Mouse (Mus musculus): Measurements from ENCODE around the gene Mgat3. TPM values are rescaled to one million over a fixed set of nuclear protein-coding genes. Genes with fewer than 3 reads are reported as not detected.

Gene Mgat3
- polyA plus RNA-seq (2017; shearing (Covaris generic)): not detected

DNA sequence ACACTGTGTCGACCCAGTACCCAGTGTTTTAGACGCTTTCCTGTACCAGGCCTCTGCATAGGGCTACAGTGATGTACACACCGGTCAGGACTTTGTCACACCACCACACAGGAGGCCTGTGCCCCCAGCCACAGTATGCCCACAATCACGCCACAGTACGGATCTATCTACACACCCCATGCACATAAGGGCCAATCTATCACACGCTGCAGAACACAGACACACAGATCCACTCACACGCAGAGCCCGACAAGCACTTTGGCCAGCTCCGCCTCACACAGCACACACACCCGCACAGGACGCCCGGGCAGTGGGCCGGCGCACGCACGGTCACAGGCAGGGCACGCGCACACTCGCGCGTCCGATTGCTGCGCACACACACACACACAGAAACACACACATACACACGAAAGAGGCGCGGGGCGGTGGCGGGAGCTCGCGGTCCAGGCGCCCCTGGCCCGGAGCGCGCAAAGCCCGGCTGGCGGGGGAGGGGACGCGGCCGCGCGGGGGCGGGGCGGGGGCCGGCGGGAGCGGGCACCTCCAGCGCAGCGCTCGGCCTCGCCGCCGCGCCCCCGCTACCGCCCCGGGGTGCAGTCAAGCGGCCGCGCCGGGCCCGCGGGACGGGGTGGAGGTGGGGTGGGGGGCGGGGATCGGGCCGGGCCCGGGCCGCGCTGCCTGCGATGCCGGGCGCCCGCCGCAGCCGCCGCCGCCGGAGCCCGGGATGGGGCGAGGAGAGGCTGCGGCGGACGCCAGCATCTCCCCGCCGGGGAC is at the start of gene Mgat3:
Gene Mgat3, plus strand, starts transcription at position 721 of the 771 bp plus-strand sequence.
- no peak for ATAC-seq

DNA sequence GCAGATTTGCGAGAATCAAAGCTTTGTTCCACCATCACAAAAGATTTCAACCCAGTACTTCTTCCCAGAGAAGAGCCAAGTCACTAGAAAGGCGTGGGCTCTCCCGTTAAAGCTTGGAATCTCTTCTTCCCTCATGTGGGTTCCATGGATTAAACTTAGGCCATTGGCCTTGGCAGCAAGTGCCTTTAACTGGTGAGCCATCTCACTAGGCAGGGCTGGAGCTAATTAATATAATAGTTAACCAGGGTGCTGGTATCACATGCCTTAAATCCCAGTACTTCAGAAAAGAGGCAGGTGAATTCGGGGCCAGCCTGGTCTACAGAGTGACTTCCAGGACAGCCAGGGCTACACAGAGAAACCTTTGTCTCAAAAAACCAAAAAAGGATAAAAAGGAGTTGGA is 48.9 kb upstream of the Mgat3 start:
- ATAC-seq: no peak

DNA sequence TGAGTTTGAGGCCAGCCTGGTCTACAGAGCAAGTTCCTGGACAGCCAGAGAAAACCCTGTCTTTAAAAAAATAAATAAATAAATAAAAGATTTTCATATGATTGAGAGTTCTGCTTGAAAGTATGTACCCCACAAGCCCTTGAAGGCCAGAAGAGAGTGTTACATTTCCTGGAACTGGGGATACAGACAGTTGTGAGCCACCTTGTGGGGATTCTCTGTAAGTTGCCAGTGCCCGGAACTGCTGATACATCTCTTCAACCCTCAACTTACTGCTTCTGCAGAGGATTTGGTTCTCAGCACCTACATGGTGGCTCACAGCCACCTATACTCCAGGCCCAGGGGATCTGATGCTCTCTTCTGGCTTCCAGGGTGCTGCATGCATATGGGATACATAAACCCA is 46.3 kb upstream of the Mgat3 start:
- no peak for ATAC-seq

DNA sequence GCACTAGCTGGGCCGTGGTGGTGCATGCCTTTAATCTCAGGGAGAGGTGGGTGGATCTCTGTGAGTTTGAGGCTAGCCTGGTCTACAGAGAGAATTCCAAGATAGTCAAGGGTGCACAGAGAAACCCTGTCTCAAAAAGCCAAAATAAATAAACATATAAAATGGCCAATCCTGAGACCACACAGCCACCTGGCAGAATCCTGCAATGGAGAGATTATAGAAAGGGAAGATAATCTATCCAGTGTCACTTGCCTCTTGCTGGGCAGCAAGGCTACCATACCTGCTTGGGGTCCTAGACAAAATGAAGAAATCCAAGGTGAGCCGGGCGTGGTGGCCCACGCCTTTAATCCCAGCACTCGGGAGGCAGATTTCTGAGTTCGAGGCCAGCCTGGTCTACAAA is 43.5 kb upstream of the Mgat3 start:
- no peak for ATAC-seq

GRCm38 (mm10) chr15:80130689-80131088 is 42.8 kb upstream of the Mgat3 start:
- no peak for ATAC-seq

- ATAC-seq: no peak
These were observed 42.1 kb upstream of the Mgat3 start for GRCm38 (mm10) chr15:80131421-80131820.

GRCm38 (mm10) chr15:80132452-80132851 is 41.1 kb upstream of the Mgat3 start:
- ATAC-seq: no peak

DNA sequence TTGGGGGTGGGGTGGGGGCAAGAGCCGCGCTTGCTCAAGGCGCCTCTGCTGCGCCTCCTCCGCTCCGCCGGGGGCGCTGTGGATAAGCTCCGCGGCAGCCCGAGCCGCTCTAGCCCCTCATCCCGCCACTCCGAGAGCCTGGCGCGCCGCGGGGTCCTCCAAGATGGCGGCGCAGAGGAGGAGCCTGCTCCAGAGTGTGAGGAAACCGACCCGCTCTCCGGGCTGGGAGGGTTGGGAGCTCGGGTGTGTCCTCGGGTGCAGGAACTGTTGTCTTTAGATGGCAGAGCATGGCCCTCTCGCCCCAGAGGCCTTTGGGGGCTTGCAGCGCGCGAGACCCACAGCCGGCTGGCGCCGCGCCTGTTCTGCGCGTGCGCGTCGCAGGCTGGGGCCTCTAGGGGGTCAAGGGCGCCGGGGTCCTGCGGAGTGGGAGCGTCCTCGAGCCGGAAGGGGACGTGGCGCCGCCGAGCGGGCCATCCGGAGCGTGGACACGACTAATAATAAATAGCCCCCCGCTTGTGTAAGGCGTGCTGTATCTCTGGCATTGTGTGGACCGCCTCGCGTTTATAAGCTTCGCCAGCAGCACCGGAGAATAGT is 40.4 kb upstream of the Mgat3 start, which contains the start of gene Tab1:
Gene Tab1, plus strand, starts transcription at position 135 of the 594 bp plus-strand sequence.
- ATAC-seq: peak; percentile 92

- ATAC-seq: peak; percentile 9
These were observed 39.7 kb upstream of the Mgat3 start for GRCm38 (mm10) chr15:80133682-80134449.

- no peak for ATAC-seq
These were observed 39.1 kb upstream of the Mgat3 start for GRCm38 (mm10) chr15:80134450-80134847.

DNA sequence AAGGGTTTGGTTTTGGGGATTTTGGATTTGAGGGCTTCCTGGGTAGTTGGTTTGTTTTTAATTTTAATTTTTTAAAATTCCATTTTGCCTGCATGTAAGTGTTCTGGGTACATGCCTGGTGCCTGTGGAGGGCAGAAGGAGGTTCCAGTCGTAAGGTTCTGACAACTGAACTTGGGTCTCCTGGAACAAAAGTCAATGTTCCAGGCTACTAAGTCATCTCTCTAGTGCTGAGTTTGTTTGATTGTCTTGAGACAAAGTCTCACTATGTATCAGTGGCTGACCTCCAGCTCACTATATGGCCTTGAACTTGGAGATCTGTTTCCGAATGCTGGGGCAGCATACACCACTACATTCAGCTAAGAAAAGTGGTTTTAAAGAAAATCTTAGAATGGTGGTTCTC is 38.0 kb upstream of the Mgat3 start:
- no peak for ATAC-seq

- ATAC-seq: no peak
These were observed 36.9 kb upstream of the Mgat3 start for GRCm38 (mm10) chr15:80136645-80137044.

DNA sequence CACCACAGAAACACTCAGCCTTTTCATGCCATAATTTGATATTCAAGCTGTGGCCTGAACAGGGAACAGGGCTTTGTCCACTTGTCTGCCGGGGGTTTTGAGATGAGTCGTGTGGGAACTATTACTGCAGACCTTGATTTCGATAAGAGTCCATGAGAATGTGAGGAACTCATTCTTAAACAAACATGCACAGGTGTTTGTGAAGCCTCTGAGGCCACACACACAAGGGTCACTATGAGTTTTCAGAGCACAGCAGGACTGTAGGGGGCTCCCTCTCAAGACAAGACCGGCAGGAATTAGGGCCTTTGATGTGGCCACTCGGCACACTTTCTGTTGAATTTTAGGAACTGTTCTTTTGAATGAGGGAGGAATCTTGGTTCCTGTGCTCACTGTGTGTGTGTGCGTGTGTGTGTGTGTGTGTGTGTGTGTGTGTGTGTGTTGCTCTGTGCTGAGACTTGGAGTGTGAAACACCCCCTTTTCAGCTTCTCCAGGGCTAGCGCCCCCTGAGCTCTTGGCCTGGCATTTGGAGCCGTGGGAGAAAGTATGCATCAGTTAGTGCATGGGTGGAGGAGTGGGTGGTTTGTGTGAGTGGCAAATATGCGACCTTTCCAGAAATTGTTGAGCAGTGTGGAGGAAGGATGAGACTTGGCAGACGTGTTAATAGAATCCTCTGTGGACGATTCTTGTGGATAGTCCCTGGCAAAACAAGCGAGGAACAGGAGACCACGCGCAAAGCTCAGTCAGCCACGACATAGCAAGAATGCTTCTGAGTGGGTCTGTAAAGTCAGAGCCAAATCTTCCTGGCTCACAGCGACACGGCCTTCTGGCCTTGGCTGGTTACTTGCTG is 35.4 kb upstream of the Mgat3 start:
- no peak for ATAC-seq

- no peak for ATAC-seq
These were observed 33.2 kb upstream of the Mgat3 start for GRCm38 (mm10) chr15:80140302-80140701.

GRCm38 (mm10) chr15:80140878-80141277 is 32.6 kb upstream of the Mgat3 start:
- ATAC-seq: no peak

DNA sequence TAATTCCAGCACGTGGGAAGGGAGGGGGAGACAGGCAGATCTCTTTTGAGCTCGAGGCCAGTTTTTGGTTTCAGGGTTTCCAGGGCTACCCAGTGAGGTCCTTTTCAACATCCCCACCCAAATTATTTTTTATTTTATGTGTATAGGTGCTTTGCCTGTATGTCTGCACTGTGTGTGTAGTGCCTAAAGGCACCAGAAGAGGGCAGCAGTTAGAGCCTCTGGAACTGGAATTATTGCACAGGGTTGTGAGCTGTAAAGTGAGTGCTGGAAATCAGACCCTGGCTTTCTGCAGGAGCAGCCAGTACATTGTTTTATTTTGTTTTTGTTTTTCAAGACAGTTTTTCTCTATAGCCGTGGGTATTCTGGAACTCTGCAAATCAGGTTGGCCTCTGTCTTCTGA is 31.4 kb upstream of the Mgat3 start:
- no peak for ATAC-seq

DNA sequence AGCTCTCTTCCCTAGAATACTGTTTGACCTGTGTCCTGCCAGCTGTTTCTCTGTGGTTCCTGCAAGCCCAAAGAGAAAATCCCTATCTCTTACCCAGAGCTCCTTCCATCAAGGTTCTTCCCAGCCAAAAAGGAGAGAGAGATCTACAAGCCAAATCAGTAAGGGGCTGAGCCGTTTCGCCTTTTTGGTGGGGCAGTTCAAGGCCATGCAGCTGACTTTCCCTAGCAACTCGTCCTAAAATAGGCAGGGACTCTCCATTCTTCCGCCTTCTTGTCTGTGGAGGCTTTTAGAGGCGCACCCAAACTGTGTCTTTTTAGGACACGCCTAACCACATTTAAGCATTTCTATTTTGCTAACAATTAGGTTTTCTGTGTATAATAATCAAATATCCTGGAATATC is 29.8 kb upstream of the Mgat3 start:
- no peak for ATAC-seq

- ATAC-seq: no peak
These were observed 28.1 kb upstream of the Mgat3 start for GRCm38 (mm10) chr15:80145397-80145796.

DNA sequence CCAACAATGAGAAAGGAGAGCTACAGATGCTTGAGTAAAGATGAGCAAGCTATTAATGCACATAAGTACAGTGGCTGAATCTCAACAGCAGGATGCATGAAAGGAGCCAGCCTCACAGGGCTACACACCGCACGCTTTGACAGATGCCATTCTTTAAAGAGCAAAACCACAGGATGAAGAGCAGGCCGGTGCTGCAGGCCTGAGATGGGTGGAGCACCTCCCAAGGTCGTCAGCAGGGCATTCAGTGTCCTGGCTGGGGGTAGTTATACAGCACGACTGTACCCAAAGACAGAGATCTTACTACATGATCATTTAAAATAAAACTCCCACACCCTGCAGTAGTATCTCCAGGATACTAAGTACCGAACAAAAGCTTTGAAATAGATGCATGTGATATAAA is 27.4 kb upstream of the Mgat3 start:
- ATAC-seq: no peak

- no peak for ATAC-seq
These were observed 26.4 kb upstream of the Mgat3 start for GRCm38 (mm10) chr15:80147090-80147489.

DNA sequence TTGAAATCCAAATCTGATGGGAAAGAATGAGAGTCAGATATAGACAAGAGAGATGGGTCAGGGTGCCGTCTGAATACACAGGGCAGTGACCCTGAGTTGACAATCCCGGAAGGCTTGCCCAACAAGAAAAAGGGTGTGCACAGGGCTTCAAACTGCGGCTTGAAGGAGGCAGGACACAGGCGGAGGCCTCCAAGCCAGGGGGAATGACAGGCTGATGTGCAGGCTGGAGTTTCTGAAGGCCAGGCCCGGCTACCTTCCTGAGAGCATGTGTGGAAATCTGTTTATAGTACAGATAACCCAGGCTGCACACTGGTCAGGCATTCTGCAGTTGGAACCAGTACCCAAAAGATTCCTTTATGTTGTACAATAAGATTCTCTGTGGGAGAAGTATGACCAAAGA is 26.0 kb upstream of the Mgat3 start:
- ATAC-seq: no peak

GRCm38 (mm10) chr15:80148565-80148964 is 25.0 kb upstream of the Mgat3 start:
- no peak for ATAC-seq

DNA sequence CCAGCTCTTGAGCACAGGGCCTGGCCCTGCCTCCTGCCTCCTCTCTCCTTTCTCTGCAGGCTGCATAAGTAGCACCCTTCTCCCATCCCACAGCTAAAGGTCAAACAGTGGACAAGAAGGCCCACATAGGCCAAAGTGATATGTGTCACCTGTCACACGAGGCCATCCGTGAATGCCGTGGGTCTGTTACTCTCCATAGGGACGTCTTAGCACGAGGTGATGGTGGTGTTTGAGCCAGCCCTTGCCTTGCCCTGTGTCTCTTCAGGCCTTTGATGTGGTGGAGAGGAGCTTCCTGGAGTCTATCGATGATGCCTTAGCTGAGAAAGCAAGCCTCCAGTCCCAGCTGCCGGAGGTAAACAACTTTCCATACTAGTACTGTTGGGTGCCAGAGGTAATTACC is 24.0 kb upstream of the Mgat3 start:
- ATAC-seq: peak; percentile 95
